Mouse (Mus musculus) intestine, postnatal 0 days (tissue): ENCODE results near the gene Mri1. TPM values are rescaled to one million over a fixed set of nuclear protein-coding genes. Genes with fewer than 3 reads are reported as not detected.

Experiments
- ATAC-seq: fragments of 200-750 bp; cut with Nextera tagmentation; 2 replicates; pipeline ENCODE4 v1.8.0; 2017; ENCODE audit warnings: mild to moderate bottlenecking, moderate TSS enrichment, moderate library complexity
- H3K27ac ChIP-seq: fragments of 300-500 bp; sonication (generic); 2 replicates; pipeline ENCODE4 v1.5.1; 2014; ENCODE audit warnings: mild to moderate bottlenecking, low read depth, low read length, moderate library complexity
- H3K27me3 ChIP-seq: fragments of 300-500 bp; sonication (generic); replicated peaks from 2 replicates; pipeline ENCODE4 v1.6.1; 2014; ENCODE audit warnings: low read length, mixed read lengths; ENCODE audit not compliant: control insufficient read depth, insufficient read depth
- H3K36me3 ChIP-seq: fragments of 300-500 bp; sonication (generic); 2 replicates; pipeline ENCODE4 v1.6.1; 2014; ENCODE audit warnings: mild to moderate bottlenecking, moderate library complexity; ENCODE audit not compliant: control insufficient read depth, insufficient read depth
- H3K4me1 ChIP-seq: fragments of 300-500 bp; sonication (generic); replicated peaks from 2 replicates; pipeline ENCODE4 v1.6.1; 2014; ENCODE audit warnings: antibody characterized with exemption, low read length, mixed read lengths; ENCODE audit not compliant: control insufficient read depth, insufficient read depth
- H3K4me2 ChIP-seq: fragments of 300-500 bp; sonication (generic); replicated peaks from 2 replicates; pipeline ENCODE4 v1.6.1; 2014; ENCODE audit warnings: low read depth, mild to moderate bottlenecking, moderate library complexity
- H3K4me3 ChIP-seq: fragments of 300-500 bp; sonication (generic); 2 replicates; pipeline ENCODE4 v1.5.1; 2014; ENCODE audit warnings: low read depth, low read length
- H3K9ac ChIP-seq: fragments of 300-500 bp; sonication (generic); 2 replicates; pipeline ENCODE4 v1.6.1; 2014; ENCODE audit warnings: mild to moderate bottlenecking, low read depth, low read length
- H3K9me3 ChIP-seq: fragments of 300-500 bp; sonication (generic); 2 replicates; pipeline ENCODE4 v1.6.1; 2016; ENCODE audit warnings: mixed run types; ENCODE audit not compliant: control insufficient read depth
- CTCF ChIP-seq: sonication (generic); IDR thresholded peaks from 2 replicates; pipeline ENCODE4 v1.5.1; 2016; ENCODE audit warnings: low read depth, mild to moderate bottlenecking, control low read depth, antibody characterized with exemption, moderate library complexity
- WGBS: fragments of 180-500 bp; shearing (Covaris S2); extraction: QIAGEN DNeasy Blood & Tissue Kit; methylation state at CpG from one replicate; pipeline ENCODE4 v1.1.7; 2014; 5-methylcytosine and 5-hydroxymethylcytosine counted together
- polyA plus RNA-seq: library from polyadenylated mRNA; unstranded; fragments of >200 nt; fragmentation: Nextera tagmentation; extraction: Ambion mirVana; gene quantifications from 2 replicates; pipeline ENCODE4 v1.2.1, GENCODE M21; 2015

The Mri1 gene
- polyA plus RNA-seq, 1 experiment from 2014 or later, result 60.3 TPM

DNA sequence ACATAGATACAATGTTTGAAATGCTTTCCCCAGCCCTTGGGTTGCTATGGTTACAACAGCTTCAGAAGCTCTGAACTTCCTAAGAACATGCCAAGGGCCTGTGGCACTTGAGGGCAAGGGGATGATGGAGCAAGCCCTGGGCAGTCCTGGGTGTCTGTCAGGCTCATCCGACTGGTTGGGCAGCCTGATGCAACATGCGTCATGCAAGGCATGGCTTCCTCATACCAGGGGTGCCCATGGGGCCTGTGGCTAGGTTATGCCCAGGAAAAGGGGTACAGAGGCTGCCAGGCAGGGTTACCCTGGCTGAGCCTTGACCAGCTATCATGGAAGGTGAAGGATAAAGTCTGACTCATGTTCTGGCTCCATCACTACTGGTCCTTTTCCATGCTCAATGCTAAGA is 24.1 kb downstream of the Mri1 start:
- Histone ChIP-seq H3K9ac (no peak overlapping the region), H3K9me3 (no peaks in the 10 kb centered on the region), H3K4me2 (no peak overlapping the region), H3K27me3 (no peaks in the 10 kb centered on the region), H3K27ac (no peak overlapping the region), H3K36me3 (peaks cover 31% of the 10 kb centered on the region), H3K4me1 (0 out of 2 replicates have a peak, but pooled peaks cover 6% of the 10 kb centered on the region), H3K4me3 (no peak overlapping the region)
- ATAC-seq, result no peak
- TF ChIP-seq CTCF, result no peak
- whole genome bisulfite sequencing, result 91% methylated on average over 2 of the region's 2 CpGs

DNA sequence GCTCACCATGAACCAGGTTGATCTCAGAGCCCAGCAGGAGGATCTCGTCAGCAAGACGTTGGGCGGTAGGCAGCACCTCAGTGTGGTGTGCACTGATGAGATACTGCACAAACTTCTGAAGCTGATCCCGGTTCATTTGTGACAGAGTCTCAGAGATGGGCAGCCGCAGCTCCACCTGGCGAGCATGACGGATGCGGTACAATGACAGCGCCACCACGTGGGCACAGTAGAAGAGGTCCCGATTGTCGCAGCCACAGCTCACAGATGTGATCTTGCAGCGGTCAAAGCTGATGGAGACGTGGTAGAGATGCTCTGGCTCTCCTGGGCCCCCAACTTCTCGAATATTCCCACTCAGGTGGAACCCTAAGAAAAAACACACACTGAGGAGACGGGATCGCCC is 26.4 kb downstream of the Mri1 start:
- Histone ChIP-seq H3K4me2 (no peak overlapping the region), H3K36me3 (peaks cover 53% of the 10 kb centered on the region), H3K4me1 (no peaks in the 10 kb centered on the region), H3K9ac (no peak overlapping the region), H3K9me3 (no peaks in the 10 kb centered on the region), H3K27me3 (no peaks in the 10 kb centered on the region), H3K4me3 (no peak overlapping the region), H3K27ac (no peak overlapping the region)
- WGBS, result 82% methylated on average over 17 of the region's 17 CpGs
- peak; percentile 57 for TF ChIP-seq CTCF
- ATAC-seq, result no peak

DNA sequence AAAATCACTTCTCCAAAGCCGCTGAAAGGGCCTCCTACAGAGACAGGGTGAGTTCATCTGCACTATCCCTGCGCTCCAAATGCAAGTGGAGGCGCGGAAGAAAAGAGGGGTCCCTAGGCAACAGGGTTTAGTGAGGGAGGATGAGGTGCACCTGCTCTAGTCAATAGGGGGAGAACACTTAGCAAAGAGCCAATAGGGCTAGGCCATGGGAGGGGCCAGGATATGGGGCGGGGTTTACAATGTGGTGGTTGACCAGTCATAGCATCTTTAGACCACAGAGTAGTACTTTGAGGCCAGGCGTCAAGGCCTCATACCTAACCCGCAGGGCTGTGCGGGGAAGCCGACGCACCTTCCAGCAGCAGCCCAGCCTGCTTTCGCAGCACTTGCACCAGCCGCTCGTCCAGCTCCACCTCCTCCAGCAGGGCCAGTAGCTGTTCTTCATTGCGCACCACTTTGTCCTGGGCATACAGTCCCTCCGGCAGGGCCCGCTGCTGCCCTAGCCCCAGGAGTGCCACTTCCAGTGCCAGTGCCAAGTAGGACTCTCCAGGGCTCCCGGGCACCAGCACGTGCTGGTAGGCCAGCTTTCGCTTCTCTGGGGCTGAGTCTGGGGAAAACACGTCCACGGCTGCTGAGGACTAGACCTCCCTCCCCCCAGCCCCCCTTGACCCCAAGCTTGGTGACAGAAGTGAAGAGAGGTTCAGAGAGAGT is 33.6 kb downstream of the Mri1 start:
- Histone ChIP-seq H3K9ac (no peak overlapping the region), H3K27me3 (no peaks in the 10 kb centered on the region), H3K9me3 (no peaks in the 10 kb centered on the region), H3K4me3 (no peak overlapping the region), H3K36me3 (peaks cover 64% of the 10 kb centered on the region), H3K4me1 (no peaks in the 10 kb centered on the region), H3K27ac (no peak overlapping the region), H3K4me2 (no peak overlapping the region)
- no peak for ATAC-seq
- WGBS, result 88% methylated on average over 21 of the region's 21 CpGs
- TF ChIP-seq CTCF, result no peak

DNA sequence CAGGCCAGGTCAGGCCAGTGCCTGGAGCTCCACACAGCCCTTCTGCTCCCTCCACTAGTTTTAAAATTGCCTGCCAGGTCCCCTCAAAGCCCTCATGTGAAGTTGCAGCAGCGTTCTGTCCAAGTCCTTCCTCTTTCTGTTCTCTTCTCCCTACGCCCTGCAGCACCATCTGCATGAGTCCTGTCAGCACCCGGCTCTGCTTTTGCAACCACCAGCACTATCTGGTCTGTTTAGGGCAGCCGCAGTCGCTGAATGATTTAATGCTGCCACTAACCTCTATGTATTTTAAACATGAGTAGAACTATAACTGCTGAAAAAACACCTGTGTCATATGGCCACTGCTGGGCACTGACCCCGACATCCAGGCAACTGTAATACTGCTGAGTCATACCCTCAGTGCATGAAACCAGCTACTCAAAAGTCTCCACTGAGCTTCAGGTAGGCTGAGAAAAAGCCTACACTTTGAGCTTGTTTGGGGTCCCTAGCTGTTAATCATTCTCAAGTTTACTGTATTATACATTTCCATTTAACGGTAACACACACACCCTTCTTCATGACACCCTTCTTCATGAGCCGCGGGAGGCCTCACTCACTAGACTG is 34.5 kb downstream of the Mri1 start:
- H3K4me1 ChIP-seq, result no peaks in the 10 kb centered on the region
- H3K27me3 ChIP-seq, result no peaks in the 10 kb centered on the region
- no peak overlapping the region for H3K4me2 ChIP-seq
- no peaks in the 10 kb centered on the region for H3K9me3 ChIP-seq
- H3K4me3 ChIP-seq, result no peak overlapping the region
- 87% methylated on average over 9 of the region's 9 CpGs for WGBS
- no peak for TF ChIP-seq CTCF
- peaks cover 64% of the 10 kb centered on the region for H3K36me3 ChIP-seq
- H3K27ac ChIP-seq, result no peak overlapping the region
- no peak overlapping the region for H3K9ac ChIP-seq
- ATAC-seq, result no peak

DNA sequence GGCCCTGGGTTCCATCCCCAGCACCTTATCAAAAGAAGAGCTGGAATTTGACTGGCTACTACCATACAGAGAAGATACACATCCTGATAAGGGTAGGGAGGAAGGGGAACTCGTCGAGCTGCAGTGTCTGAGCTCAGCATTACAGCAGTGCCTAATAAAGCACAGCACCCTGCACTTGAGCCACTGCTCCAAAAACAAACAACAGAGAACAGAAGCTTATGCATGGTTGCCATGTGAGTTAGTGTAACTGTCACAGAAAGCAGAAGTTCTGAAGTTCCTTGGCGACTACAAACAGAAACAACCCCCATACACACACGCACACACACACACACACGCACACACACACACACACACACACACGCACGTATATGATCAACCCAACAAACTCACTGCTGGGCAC is 37.0 kb downstream of the Mri1 start:
- Histone ChIP-seq H3K27ac (no peak overlapping the region), H3K4me1 (no peaks in the 10 kb centered on the region), H3K4me2 (no peak overlapping the region), H3K36me3 (peaks cover 64% of the 10 kb centered on the region), H3K9ac (no peak overlapping the region), H3K9me3 (no peaks in the 10 kb centered on the region), H3K4me3 (no peak overlapping the region), H3K27me3 (no peaks in the 10 kb centered on the region)
- no peak for ATAC-seq
- 72% methylated on average over 7 of the region's 7 CpGs for WGBS
- no peak for TF ChIP-seq CTCF

DNA sequence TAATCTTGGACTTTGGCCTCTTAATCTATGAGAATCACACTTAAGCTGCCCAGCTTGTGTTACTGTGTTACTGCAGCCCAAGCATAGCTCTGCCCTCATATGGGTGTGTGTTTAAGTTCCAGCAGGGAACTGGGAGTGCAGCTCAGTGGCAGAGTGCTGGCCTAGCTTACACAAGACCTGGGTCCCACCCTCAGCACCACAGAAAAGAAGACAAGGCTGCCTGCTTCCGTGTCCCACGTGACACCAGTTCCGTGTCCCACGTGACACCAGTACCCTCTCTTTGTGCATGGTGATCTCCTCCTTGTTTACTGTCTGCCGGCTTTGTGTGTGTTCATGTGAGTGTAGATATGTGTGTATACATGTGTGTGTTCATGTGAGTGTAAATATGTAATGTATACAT is 39.0 kb downstream of the Mri1 start:
- Histone ChIP-seq H3K27me3 (no peaks in the 10 kb centered on the region), H3K9ac (no peak overlapping the region), H3K4me3 (no peak overlapping the region), H3K4me2 (no peak overlapping the region), H3K4me1 (no peaks in the 10 kb centered on the region), H3K27ac (no peak overlapping the region), H3K36me3 (peaks cover 75% of the 10 kb centered on the region), H3K9me3 (no peaks in the 10 kb centered on the region)
- ATAC-seq, result no peak
- 91% methylated on average over 5 of the region's 5 CpGs for WGBS
- TF ChIP-seq CTCF, result no peak
